Mouse (Mus musculus) cerebellum, adult 11-12 months (tissue): ENCODE data around the gene Xrcc1.

Experiments
- DNase-seq: peaks from one replicate; pipeline ENCODE4 v3.0.0; 2022

Gene Xrcc1

DNA sequence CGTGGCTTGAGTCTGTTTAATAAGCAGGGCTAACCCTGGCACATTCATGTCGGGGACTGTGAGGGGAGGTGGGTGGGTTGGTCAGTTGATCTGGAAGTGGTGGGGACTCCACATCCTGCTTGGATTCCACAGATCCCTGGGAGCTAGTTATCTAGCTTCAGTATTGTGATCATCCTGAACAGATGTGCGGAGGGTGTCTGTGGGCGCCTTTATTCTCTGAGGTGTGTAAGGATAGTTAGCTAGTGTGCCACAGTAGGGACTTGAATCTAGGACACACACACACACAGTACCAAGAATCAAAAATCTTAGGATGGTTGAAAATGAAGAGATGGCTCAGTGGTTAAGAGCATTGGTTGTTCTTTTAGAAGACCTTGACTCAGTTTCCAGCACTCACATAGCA lies 22.4 kb downstream of the Xrcc1 start:
- DNase-seq = no peak

- no peak for DNase-seq
These were observed 25.0 kb downstream of the Xrcc1 start for GRCm38 (mm10) chr7:24571071-24571470.

- DNase-seq = no peak
These were observed 26.4 kb downstream of the Xrcc1 start for GRCm38 (mm10) chr7:24572455-24572854.

DNA sequence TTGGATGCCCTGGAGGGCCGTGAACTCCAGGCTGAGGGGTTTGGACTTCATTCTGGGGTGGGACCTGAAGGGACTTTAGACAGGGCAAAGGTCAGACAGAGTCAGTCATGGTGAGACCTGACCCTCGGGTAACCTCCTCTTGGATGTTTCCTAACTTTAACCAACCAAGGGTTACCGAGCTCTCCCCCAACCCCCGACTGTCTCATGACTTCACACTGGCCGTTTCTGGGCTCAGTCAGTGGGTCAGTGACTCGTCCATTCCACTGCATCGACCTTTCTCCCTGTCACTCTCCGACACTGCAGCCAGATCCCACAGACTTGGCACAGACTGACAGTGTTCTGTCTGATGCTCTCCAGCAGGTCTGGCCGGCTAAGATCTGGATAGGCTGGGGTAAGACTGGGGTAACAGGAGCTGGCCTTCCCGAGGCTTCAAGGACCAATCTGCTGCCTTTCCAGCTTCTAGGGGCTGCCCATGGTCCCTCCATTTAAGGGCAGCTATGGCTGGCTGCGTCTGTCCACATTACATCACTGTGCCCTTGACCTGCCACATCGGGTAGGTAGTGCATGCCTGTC lies 28.2 kb downstream of the Xrcc1 start:
- DNase-seq = no peak

- DNase-seq = no peak
These were observed 31.7 kb downstream of the Xrcc1 start for GRCm38 (mm10) chr7:24577811-24578210.

DNA sequence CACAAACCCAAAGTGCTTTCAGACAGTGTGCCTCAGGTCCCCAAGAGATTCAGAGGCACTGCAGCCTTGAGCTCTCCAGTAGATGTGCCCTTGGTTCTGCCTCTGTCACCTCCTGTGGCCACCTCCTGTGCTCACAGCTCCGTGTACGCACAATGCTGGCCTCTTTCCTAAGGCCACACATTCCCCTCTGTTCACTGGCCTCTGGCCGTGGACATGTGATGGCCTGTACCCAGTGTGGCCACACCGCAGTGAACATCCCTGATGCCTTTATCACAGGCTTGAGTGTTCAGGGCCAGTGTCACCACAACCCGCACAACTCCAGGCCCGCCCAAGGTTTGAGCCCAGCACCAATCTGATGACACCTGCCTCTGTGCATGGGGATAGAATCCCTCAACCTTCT lies 38.8 kb downstream of the Xrcc1 start:
- DNase-seq = no peak

- no peak for DNase-seq
These were observed 39.9 kb downstream of the Xrcc1 start for GRCm38 (mm10) chr7:24585995-24586394.

GRCm38 (mm10) chr7:24586828-24587227 lies 40.7 kb downstream of the Xrcc1 start:
- DNase-seq = no peak

DNA sequence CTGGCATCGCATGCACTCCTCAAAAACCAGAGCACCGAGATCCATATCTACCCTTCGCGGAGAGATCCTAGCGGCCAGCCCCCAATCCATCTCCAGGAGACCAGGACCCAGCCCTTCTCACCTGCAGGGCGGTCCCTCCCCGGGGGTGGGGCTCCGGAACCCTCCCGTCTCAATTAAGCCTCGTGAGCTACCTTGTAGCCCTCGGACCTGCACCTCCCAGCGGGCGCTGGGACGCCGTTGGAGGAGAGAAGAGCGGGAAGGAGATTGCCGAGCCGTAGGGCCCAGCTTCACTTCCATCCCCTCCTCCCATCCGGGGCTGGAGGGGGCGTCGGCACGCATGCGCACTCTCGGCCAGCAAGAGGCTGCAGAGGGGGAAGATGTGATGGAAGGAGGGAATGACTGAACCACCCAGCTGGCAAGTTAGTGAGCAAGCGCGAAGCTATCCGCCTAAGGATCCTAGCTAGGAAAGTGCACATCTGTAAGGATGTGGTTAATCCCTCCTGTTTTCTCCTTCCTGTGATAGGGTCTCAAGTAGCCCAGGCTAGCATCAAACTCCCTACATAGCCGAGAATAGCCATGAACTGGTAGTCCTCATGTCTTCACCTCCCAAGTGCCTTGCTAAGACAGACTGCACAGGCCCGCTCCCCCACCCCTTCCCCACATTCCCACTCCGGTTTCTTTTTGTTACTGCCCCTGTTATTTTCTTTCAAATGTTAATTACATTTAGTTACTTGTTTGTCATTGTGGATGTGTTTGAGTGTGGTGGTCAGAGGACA lies 41.4 kb downstream of the Xrcc1 start, which contains the start of the genes Ethe1 and Zfp575:
Gene Ethe1, plus strand, starts transcription at position 214 of the 776 bp plus-strand sequence.
Gene Zfp575, minus strand, starts transcription at position 312 of the 776 bp plus-strand sequence.
- peak; percentile 51 for DNase-seq

- no peak for DNase-seq
These were observed 42.2 kb downstream of the Xrcc1 start for GRCm38 (mm10) chr7:24588336-24588735.

DNA sequence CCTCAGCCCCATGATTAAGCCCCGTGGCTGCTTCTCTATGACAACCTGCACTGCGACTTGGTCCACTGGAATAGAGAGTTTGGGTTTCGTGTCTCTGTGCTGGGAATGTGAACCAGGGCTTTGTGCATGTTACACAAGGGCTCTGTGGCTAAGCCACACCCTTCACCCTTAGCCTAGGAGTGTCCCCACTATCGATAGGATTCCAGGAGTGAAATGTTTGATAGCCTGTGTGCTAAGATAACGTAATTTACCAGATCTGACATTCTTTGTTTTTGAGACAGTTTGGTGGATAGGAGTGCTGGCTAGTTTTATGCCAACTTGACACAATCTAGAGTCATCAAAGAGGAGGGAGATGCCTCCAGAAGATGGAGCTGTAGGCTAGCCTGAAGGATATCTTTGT lies 45.6 kb downstream of the Xrcc1 start:
- no peak for DNase-seq

DNA sequence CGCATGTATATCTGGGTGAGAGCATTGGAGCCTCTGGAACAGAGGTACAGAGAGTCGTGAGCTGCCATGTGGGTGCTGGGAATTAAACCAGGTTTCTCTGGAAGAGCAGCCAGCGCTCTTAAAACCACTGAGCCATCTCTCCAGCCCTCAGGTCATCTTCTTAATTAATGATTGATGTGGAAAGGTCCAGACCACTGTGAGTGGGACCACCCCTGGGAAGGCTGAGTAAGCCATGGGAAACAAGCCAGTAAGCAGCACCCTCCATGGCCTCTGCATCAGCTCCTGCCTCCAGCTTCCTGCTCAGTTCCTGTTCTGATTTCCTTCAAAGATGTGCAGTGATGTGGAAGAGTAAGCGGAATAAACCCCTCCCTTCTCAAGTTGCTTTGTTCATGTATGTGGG lies 46.1 kb downstream of the Xrcc1 start:
- DNase-seq = no peak

- no peak for DNase-seq
These were observed 46.7 kb downstream of the Xrcc1 start for GRCm38 (mm10) chr7:24592781-24593180.

DNA sequence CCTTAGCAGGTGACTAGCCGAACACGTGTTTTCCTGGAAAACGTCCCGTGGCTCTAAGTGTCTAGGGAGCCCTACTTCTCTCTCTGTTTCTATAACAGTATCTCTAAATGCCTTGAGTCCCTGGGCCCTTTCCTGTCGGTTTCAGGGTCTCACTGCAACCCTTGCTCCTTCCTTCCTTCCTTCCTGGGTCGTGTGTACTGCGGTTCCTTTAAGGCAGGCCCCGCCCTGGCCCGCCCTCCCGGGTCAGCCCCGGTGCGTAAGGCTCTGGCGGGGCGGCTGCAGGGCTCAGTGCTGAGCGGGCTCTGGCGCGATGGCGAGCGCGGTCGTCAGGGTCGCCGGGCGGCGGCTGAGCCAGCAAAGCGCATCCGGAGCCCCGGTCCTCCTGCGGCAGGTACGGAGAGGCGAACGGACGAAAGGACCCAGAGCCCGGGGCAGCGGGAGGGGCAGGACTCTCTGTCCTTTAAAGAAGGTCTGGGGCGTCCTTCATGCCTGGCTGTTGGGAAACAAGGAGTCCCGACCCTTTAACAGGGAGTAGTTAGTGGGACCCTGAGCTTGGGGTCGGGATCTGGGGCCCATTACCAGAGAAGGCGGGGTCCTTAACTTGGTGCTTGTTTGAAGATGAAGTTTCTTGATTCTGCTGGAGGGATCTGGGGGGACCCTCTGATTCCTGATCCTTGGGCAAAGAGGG lies 47.7 kb downstream of the Xrcc1 start:
- peak; percentile 65 for DNase-seq

DNA sequence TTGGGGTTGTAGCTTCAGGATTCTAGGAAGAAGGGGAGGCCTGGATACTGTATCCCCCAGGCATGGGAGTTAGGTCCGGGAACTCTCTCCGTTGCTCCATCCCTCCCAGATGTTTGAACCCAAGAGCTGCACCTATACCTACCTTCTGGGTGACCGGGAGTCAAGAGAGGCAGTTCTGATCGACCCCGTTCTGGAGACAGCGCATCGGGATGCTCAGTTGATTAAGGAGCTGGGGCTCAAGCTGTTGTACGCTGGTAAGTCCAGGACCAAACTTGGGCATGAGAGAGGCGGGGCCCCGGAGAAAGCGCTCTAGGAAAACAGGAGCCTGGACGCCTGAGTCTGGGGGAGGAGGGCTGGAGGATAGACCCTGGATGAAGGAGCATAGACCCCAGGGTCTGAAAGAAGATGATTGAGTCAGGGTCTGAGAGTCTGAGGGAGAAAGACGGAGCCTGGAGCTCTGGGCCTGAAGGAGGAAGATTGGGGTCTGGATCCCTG lies 48.3 kb downstream of the Xrcc1 start:
- DNase-seq = no peak

DNA sequence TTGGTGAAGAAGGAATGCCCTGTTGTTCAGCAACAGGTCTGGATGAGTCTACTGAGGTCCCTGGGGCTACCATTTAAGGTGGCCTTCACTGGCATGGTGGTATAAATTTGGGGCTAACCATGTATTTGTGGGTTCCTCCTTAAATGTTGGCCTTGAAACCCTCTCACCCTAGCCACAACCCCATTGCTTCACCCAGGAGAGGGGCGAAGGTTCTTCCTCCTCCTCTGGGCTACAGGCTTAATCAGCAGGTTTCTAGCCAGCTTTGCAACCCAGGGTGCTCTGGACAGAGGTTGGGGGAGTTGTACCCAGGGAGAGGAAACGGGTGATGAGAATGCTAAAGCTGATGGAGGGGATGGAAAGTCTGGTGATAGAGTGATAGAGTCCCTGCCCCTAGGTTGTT lies 49.4 kb downstream of the Xrcc1 start:
- no peak for DNase-seq

- no peak for DNase-seq
These were observed 52.0 kb downstream of the Xrcc1 start for GRCm38 (mm10) chr7:24598121-24598520.

DNA sequence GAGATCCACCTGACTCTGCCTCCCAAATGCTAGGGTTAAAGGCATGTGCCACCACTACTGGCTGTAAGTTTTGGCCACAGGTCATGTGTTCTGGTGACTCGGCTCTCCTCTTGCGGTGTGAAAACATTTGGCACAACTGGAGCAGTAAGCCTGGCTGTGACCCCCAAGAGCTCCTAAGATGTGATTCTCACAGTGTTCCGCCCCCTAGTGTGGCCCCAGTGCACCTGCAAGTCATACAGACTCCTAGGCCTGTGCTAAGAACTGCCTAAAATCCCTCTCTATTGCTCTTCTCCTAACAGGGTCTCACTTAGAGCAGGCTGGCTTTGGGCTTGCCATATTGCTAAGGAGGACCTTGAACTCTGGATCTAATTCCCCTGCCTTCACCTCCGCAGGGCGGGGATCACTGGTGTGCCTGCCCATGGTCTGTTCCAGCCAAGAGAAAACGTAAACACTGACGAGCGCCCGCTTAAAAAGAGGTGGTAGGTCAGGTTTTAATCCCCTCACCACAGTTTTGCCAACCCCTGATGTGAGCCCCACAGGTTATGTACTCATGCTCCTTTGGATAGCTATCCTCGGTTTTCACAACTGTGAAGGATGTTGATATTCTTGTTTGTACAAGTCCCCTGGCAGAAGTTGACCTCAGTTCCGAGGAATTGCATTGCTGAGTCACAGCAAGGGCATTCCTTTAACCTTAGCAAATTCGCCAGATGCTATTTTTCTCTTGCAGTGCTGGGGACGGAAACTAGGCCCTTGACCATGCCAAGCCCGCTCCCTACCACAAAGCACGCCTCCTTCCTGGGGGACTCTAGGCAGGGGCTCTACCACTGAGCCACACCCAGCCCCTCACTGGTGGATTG lies 53.4 kb downstream of the Xrcc1 start:
- DNase-seq = no peak

GRCm38 (mm10) chr7:24600941-24601597 lies 55.0 kb downstream of the Xrcc1 start:
- peak; percentile 92 for DNase-seq

DNA sequence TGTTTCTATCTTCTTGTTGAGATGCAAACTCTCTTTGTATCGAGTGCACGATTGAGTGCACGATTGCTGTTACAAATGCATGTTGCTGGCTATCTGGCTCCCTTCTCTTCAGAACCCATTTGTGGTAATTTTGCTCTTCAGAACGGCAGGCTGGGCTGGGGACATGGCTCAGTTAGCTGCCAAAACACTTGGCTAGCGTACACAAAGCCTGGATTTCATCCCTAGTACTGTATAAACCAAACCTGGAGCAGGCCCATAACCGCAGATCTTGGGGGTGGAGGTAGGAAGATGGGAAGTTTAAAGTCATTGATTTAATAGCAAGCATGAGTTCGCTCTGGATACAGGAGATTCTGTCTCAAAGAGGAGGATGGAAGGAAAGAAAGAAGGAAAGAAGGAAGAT lies 59.5 kb downstream of the Xrcc1 start:
- no peak for DNase-seq

DNA sequence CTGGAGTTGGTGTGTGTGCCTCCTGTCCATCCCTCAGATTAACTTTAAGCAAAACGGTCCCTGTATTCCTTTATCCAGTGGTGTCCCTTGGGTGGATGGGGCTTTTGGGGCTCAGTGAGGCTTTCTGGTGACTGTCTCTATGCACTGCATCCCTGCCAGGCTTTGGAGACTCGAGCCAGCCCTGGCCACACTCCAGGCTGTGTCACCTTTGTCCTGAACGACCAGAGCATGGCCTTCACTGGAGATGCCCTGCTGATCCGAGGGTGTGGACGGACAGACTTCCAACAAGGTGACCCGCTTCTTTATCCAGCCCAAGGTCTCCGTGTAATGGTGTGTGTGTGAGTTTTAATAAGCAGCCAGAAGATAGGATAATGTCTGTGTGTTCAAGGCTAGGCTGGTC lies 60.0 kb downstream of the Xrcc1 start:
- no peak for DNase-seq

- no peak for DNase-seq
These were observed 61.9 kb downstream of the Xrcc1 start for GRCm38 (mm10) chr7:24608017-24608416.
